Mouse (Mus musculus): ENCODE data around the gene Rxfp2. TPM values are rescaled to one million over a fixed set of nuclear protein-coding genes. Genes with fewer than 3 reads are reported as not detected.

The Rxfp2 gene
- polyA plus RNA-seq, 1 experiment from 2014 or later, result 0.51 TPM

GRCm38 (mm10) chr5:150051828-150052227 is 33.4 kb downstream of the Rxfp2 start:
- Histone ChIP-seq H3K4me1 (ENCODE audit: control insufficient read depth, insufficient read depth, low read length) (no peaks in the 10 kb centered on the region), H3K27ac (replicated peaks; ENCODE audit: low read depth, low read length) (no peak overlapping the region), H3K4me2 (ENCODE audit: low read depth, low read length) (no peak overlapping the region), H3K9me3 (ENCODE audit: control insufficient read depth, low read length) (no peaks in the 10 kb centered on the region), H3K27me3 (replicated peaks; ENCODE audit: control insufficient read depth, insufficient read depth, low read length) (no peaks in the 10 kb centered on the region), H3K36me3 (ENCODE audit: control insufficient read depth, insufficient read depth, low read length) (no peaks in the 10 kb centered on the region), H3K9ac (ENCODE audit: low read depth, low read length) (no peak overlapping the region), H3K4me3 (ENCODE audit: low read depth, low read length) (no peak overlapping the region)
- WGBS, result 53% methylated on average over 5 of the region's 5 CpGs
- peak; percentile 45 for DNase-seq (ENCODE audit: low spot score)
- ATAC-seq (ENCODE audit: low read depth), result no peak

GRCm38 (mm10) chr5:150053294-150053693 is 34.8 kb downstream of the Rxfp2 start:
- Histone ChIP-seq H3K9me3 (ENCODE audit: control insufficient read depth, low read length) (no peaks in the 10 kb centered on the region), H3K27me3 (replicated peaks; ENCODE audit: control insufficient read depth, insufficient read depth, low read length) (no peaks in the 10 kb centered on the region), H3K4me2 (ENCODE audit: low read depth, low read length) (no peak overlapping the region), H3K4me3 (ENCODE audit: low read depth, low read length) (no peak overlapping the region), H3K9ac (ENCODE audit: low read depth, low read length) (no peak overlapping the region), H3K4me1 (ENCODE audit: control insufficient read depth, insufficient read depth, low read length) (no peaks in the 10 kb centered on the region), H3K36me3 (ENCODE audit: control insufficient read depth, insufficient read depth, low read length) (no peaks in the 10 kb centered on the region), H3K27ac (replicated peaks; ENCODE audit: low read depth, low read length) (no peak overlapping the region)
- 78% methylated on average over 4 of the region's 4 CpGs for WGBS
- no peak for DNase-seq (ENCODE audit: low spot score)
- ATAC-seq (ENCODE audit: low read depth), result no peak

- Histone ChIP-seq H3K4me2 (ENCODE audit: low read depth, low read length) (no peak overlapping the region), H3K9ac (ENCODE audit: low read depth, low read length) (no peak overlapping the region), H3K27ac (replicated peaks; ENCODE audit: low read depth, low read length) (no peak overlapping the region), H3K27me3 (replicated peaks; ENCODE audit: control insufficient read depth, insufficient read depth, low read length) (no peaks in the 10 kb centered on the region), H3K4me1 (ENCODE audit: control insufficient read depth, insufficient read depth, low read length) (no peaks in the 10 kb centered on the region), H3K9me3 (ENCODE audit: control insufficient read depth, low read length) (0 out of 2 replicates have a peak, but pooled peaks cover 4% of the 10 kb centered on the region), H3K36me3 (ENCODE audit: control insufficient read depth, insufficient read depth, low read length) (no peaks in the 10 kb centered on the region), H3K4me3 (ENCODE audit: low read depth, low read length) (no peak overlapping the region)
- 82% methylated on average over 7 of the region's 7 CpGs for WGBS
- ATAC-seq (ENCODE audit: low read depth) (no peak), DNase-seq (ENCODE audit: low spot score) (no peak)
Measured at GRCm38 (mm10) chr5:150053956-150054355, 35.5 kb downstream of the Rxfp2 start.

GRCm38 (mm10) chr5:150055322-150055721 is 36.8 kb downstream of the Rxfp2 start:
- no peaks in the 10 kb centered on the region for H3K36me3 ChIP-seq (ENCODE audit: control insufficient read depth, insufficient read depth, low read length)
- no peaks in the 10 kb centered on the region for H3K4me1 ChIP-seq (ENCODE audit: control insufficient read depth, insufficient read depth, low read length)
- no peaks in the 10 kb centered on the region for H3K27me3 ChIP-seq (replicated peaks; ENCODE audit: control insufficient read depth, insufficient read depth, low read length)
- H3K4me3 ChIP-seq (ENCODE audit: low read depth, low read length), result no peak overlapping the region
- ATAC-seq (ENCODE audit: low read depth) (no peak), DNase-seq (ENCODE audit: low spot score) (no peak)
- no peak overlapping the region for H3K4me2 ChIP-seq (ENCODE audit: low read depth, low read length)
- H3K9me3 ChIP-seq (ENCODE audit: control insufficient read depth, low read length), result 0 out of 2 replicates have a peak, but pooled peaks cover 4% of the 10 kb centered on the region
- H3K9ac ChIP-seq (ENCODE audit: low read depth, low read length), result no peak overlapping the region
- H3K27ac ChIP-seq (replicated peaks; ENCODE audit: low read depth, low read length), result no peak overlapping the region
- 89% methylated on average over 1 of the region's 1 CpGs for WGBS

DNA sequence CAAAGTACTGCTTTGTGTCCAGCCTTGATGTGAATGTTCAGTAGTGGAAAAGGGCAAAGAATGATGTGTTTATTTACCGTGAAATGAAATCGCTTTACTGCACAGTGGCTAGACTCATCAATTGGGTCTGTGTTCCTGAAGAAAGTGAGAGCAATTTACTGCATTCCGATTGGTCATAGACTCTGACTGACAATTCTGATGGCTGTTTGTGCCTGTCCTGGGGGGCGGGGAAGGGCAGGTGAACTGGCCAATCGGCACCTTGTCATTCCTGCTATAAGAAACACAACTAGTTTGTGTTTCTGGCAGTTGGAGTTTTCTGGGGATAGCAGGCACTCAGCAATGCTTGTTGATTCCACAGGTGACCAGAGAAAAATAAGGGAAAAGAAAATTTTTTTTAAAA is 37.6 kb downstream of the Rxfp2 start:
- WGBS, result 78% methylated on average over 5 of the region's 5 CpGs
- H3K4me2 ChIP-seq (ENCODE audit: low read depth, low read length), result no peak overlapping the region
- no peak for DNase-seq (ENCODE audit: low spot score)
- H3K4me3 ChIP-seq (ENCODE audit: low read depth, low read length), result no peak overlapping the region
- ATAC-seq (ENCODE audit: low read depth), result no peak
- H3K4me1 ChIP-seq (ENCODE audit: control insufficient read depth, insufficient read depth, low read length), result no peaks in the 10 kb centered on the region
- H3K27me3 ChIP-seq (replicated peaks; ENCODE audit: control insufficient read depth, insufficient read depth, low read length), result no peaks in the 10 kb centered on the region
- 0 out of 2 replicates have a peak, but pooled peaks cover 4% of the 10 kb centered on the region for H3K9me3 ChIP-seq (ENCODE audit: control insufficient read depth, low read length)
- H3K36me3 ChIP-seq (ENCODE audit: control insufficient read depth, insufficient read depth, low read length), result no peaks in the 10 kb centered on the region
- H3K27ac ChIP-seq (replicated peaks; ENCODE audit: low read depth, low read length), result no peak overlapping the region
- no peak overlapping the region for H3K9ac ChIP-seq (ENCODE audit: low read depth, low read length)

- Histone ChIP-seq H3K27me3 (replicated peaks; ENCODE audit: control insufficient read depth, insufficient read depth, low read length) (no peaks in the 10 kb centered on the region), H3K27ac (replicated peaks; ENCODE audit: low read depth, low read length) (no peak overlapping the region), H3K9me3 (ENCODE audit: control insufficient read depth, low read length) (0 out of 2 replicates have a peak, but pooled peaks cover 4% of the 10 kb centered on the region), H3K4me3 (ENCODE audit: low read depth, low read length) (no peak overlapping the region), H3K36me3 (ENCODE audit: control insufficient read depth, insufficient read depth, low read length) (no peaks in the 10 kb centered on the region), H3K4me1 (ENCODE audit: control insufficient read depth, insufficient read depth, low read length) (no peaks in the 10 kb centered on the region), H3K9ac (ENCODE audit: low read depth, low read length) (no peak overlapping the region), H3K4me2 (ENCODE audit: low read depth, low read length) (no peak overlapping the region)
- no peak for ATAC-seq (ENCODE audit: low read depth)
- DNase-seq (ENCODE audit: low spot score), result no peak
- WGBS, result 79% methylated on average over 5 of the region's 5 CpGs
Measured at GRCm38 (mm10) chr5:150058845-150059244, 40.4 kb downstream of the Rxfp2 start.

- H3K4me1 ChIP-seq (ENCODE audit: control insufficient read depth, insufficient read depth, low read length), result no peaks in the 10 kb centered on the region
- no peak overlapping the region for H3K9ac ChIP-seq (ENCODE audit: low read depth, low read length)
- WGBS, result 85% methylated on average over 9 of the region's 9 CpGs
- ATAC-seq (ENCODE audit: low read depth) (no peak), DNase-seq (ENCODE audit: low spot score) (no peak)
- no peaks in the 10 kb centered on the region for H3K36me3 ChIP-seq (ENCODE audit: control insufficient read depth, insufficient read depth, low read length)
- H3K27me3 ChIP-seq (replicated peaks; ENCODE audit: control insufficient read depth, insufficient read depth, low read length), result no peaks in the 10 kb centered on the region
- H3K4me3 ChIP-seq (ENCODE audit: low read depth, low read length), result no peak overlapping the region
- 0 out of 2 replicates have a peak, but pooled peaks cover 4% of the 10 kb centered on the region for H3K9me3 ChIP-seq (ENCODE audit: control insufficient read depth, low read length)
- no peak overlapping the region for H3K27ac ChIP-seq (replicated peaks; ENCODE audit: low read depth, low read length)
- H3K4me2 ChIP-seq (ENCODE audit: low read depth, low read length), result no peak overlapping the region
Measured at GRCm38 (mm10) chr5:150059466-150059865, 41.0 kb downstream of the Rxfp2 start.

GRCm38 (mm10) chr5:150061086-150061485 is 42.6 kb downstream of the Rxfp2 start:
- Histone ChIP-seq H3K4me2 (ENCODE audit: low read depth, low read length) (no peak overlapping the region), H3K27me3 (replicated peaks; ENCODE audit: control insufficient read depth, insufficient read depth, low read length) (no peaks in the 10 kb centered on the region), H3K4me1 (ENCODE audit: control insufficient read depth, insufficient read depth, low read length) (no peaks in the 10 kb centered on the region), H3K36me3 (ENCODE audit: control insufficient read depth, insufficient read depth, low read length) (no peaks in the 10 kb centered on the region), H3K4me3 (ENCODE audit: low read depth, low read length) (no peak overlapping the region), H3K9me3 (ENCODE audit: control insufficient read depth, low read length) (0 out of 2 replicates have a peak, but pooled peaks cover 4% of the 10 kb centered on the region), H3K9ac (ENCODE audit: low read depth, low read length) (no peak overlapping the region), H3K27ac (replicated peaks; ENCODE audit: low read depth, low read length) (no peak overlapping the region)
- 86% methylated on average over 9 of the region's 9 CpGs for WGBS
- ATAC-seq (ENCODE audit: low read depth), result no peak
- no peak for DNase-seq (ENCODE audit: low spot score)

GRCm38 (mm10) chr5:150064286-150064685 is 45.8 kb downstream of the Rxfp2 start:
- 61% methylated on average over 10 of the region's 10 CpGs for WGBS
- Histone ChIP-seq H3K4me3 (ENCODE audit: low read depth, low read length) (no peak overlapping the region), H3K4me2 (ENCODE audit: low read depth, low read length) (no peak overlapping the region), H3K9ac (ENCODE audit: low read depth, low read length) (no peak overlapping the region), H3K27ac (replicated peaks; ENCODE audit: low read depth, low read length) (no peak overlapping the region), H3K9me3 (ENCODE audit: control insufficient read depth, low read length) (no peaks in the 10 kb centered on the region), H3K4me1 (ENCODE audit: control insufficient read depth, insufficient read depth, low read length) (no peaks in the 10 kb centered on the region), H3K27me3 (replicated peaks; ENCODE audit: control insufficient read depth, insufficient read depth, low read length) (no peaks in the 10 kb centered on the region), H3K36me3 (ENCODE audit: control insufficient read depth, insufficient read depth, low read length) (no peaks in the 10 kb centered on the region)
- ATAC-seq (ENCODE audit: low read depth), result no peak
- no peak for DNase-seq (ENCODE audit: low spot score)

All from embryonic facial prominence, embryonic 14.5 days (tissue).